Mouse (Mus musculus) skeletal muscle tissue, postnatal 0 days (tissue): ENCODE data around the gene Fam208b. TPM values are rescaled to one million over a fixed set of nuclear protein-coding genes. Genes with fewer than 3 reads are reported as not detected.

Experiments used
- polyA plus RNA-seq: library from polyadenylated mRNA; unstranded; fragments of >200 nt; fragmentation: Nextera tagmentation; extraction: Ambion mirVana; gene quantifications from 2 replicates; pipeline ENCODE4 v1.2.1, GENCODE M21; 2015

Gene Fam208b
- polyA plus RNA-seq, result 3.7 and 4.8 TPM in 2 replicates

DNA sequence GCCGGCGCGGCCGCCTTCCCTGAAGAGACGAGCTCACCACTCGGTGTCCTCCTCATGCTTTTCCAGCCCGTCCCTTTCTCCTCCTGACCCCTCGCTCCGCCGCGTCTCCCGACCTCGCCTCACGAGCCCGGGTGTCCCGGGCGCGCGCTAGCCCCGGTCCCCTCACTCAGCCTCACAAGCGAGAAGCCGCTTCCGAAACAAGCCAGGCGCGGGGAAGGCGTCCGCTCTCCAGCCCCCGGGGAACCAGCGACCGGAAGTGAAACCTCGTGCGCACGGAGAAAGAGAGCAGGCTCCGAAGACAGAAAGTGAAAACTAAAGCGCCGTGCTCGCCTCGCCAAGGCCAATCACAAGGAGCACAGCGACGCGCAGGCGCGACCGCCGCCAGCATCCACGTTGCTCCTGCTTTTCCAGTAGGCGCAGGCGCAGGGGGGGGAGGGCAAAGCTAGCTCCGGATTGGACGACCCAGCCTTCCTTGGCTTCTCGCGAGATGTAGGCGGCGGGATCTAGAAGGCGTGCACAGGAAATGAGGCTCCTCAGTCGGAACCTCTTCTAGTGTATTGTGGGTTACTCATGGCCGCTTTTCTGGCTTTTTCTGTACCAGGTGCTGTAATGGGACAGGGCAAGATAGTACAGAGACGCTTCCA lies at the start of gene Fam208b:
Gene Fam208b (minus strand): TSS at position 314 of the 644 bp plus-strand sequence.

GRCm38 (mm10) chr13:3633895-3634811 lies 23.2 kb upstream of the Fam208b start, which contains the start of gene Asb13:
Gene Asb13, plus strand, starts transcription at chr13:3634032.

DNA sequence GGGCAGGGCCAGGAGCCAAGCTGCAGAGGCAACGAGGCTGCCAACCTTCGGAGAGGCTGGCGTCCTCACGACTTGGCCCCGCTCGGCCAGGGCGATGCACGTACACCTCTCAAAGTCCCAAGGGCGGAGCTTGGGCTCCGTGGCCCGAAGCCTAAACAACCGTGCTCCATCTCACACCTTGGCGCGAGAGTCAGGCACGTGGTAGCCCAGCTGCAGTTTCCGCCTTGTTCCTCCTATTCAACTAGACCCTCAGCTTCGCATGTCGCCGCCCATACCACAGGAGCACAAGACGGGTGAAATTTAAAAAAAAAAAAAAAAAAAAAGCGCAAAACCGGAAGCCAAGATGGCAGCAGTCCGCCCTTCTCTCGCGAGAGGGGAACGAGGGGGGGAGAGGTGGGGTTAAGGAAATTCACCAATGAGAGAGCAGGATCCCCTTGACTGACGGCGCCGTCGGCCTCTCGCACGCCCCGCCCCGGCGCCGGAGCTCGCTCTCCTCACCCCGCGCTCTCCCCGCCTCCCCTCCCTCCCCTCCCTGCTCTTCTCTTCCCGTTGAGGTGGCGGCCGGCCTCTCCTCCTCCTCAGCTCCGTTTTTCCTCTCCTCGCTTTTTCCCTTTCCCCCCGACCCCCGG lies 73.2 kb downstream of the Fam208b start, which contains the start of gene Gdi2:
Gene Gdi2 (plus strand): TSS at position 470 of the 629 bp plus-strand sequence.

Other genes starting within 250 kb of the Fam208b start
- 220 and 240 TPM in 2 replicates for gene Gdi2, start 73.0 kb downstream of the Fam208b start, polyA plus RNA-seq
- 4.4 and 5.2 TPM in 2 replicates for gene Asb13, start 22.9 kb upstream of the Fam208b start, polyA plus RNA-seq
- gene Calml3, start 193.2 kb upstream of the Fam208b start, polyA plus RNA-seq, result 0.23 and 2.0 TPM in 2 replicates
- 125 TPM in 1 of 2 replicates, not detected in the other for gene Calm4, start 226.6 kb upstream of the Fam208b start, polyA plus RNA-seq
- gene Calm5, start 243.1 kb upstream of the Fam208b start, polyA plus RNA-seq, result 1.8 TPM in 1 of 2 replicates, not detected in the other